Mouse (Mus musculus): ENCODE data around the gene Gpkow.
A peak's percentile ranks its signal among the peaks of the same experiment; 100 is the strongest.

Gene Gpkow

DNA sequence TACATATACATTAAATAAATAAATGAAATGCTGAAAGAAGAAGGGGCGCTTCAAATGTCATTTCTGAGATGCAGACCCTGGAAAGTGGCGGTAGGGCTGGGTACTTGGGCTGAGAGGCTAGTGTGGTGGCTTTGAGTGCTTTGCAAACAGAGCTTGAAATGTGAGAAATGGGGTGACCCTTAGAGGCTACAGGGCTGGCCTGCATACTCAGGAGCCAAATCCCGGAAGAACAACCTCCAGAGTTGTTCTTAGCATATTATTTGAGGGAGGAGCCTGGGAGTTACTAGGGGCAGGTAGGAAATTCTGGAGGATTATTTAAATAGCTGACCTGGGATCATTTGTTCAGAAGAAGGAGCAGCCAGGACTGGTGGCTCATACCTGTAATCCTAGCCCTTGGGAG is 6.4 kb upstream of the Gpkow start:
- no peak for DNase-seq

DNA sequence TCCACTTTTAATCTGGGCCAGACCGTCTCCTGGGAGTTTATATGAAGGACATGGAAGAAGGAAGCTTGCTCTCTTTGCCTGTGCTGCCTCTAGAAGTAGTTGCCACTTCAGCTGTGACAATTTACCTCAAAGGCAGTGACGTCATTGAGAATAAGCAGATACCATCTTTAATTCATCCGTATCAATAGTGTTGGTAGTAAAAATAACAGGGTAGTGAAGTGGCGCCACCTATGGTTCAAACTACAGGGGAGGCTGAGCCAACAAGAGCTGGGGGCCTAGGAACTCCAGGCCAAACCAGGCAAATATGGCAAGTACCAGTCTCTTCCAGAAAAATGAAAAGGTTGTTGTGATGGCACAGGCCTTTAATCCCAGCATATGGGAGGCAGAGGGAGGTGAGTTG is 4.1 kb upstream of the Gpkow start:
- peak; percentile 39 for DNase-seq

DNA sequence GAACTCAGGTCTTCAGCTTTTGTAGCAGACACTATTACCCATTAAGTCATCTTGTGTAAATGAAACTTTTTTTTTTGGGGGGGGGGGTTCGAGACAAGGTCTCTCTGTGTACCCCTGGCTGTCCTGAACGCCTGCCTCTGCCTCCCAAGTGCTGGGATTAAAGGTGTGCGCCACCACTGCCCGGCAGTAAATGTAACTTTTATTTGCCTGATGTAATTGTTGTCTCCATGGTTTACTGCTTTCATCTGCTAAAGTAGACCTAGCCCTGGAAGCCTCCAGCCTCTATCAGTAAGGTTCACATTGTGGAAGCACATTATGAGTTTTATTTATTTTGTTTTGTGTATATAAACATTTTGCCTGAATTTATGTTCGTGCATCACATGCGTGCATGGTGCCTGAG is 411 bp upstream of the Gpkow start:
- no peak for DNase-seq

DNA sequence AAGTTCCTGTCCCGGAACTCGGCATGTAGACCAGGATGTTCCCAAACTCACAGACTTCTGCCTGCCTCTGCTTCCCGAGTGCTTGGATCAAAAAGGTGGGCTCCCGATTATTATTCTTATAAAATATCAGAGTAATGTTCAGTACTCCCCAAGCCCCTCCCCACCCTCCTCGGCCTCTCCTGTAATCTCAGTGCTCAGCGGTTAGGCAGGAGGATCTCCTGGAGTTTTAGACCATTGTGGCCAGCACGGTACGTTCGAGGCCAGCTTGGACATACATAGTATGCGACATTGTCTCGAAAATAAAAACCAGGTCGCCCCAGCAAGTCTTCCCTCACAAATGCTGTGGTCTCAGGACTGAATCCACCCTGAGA is 16.8 kb downstream of the Gpkow start:
- DNase-seq, result peak; percentile 30

DNA sequence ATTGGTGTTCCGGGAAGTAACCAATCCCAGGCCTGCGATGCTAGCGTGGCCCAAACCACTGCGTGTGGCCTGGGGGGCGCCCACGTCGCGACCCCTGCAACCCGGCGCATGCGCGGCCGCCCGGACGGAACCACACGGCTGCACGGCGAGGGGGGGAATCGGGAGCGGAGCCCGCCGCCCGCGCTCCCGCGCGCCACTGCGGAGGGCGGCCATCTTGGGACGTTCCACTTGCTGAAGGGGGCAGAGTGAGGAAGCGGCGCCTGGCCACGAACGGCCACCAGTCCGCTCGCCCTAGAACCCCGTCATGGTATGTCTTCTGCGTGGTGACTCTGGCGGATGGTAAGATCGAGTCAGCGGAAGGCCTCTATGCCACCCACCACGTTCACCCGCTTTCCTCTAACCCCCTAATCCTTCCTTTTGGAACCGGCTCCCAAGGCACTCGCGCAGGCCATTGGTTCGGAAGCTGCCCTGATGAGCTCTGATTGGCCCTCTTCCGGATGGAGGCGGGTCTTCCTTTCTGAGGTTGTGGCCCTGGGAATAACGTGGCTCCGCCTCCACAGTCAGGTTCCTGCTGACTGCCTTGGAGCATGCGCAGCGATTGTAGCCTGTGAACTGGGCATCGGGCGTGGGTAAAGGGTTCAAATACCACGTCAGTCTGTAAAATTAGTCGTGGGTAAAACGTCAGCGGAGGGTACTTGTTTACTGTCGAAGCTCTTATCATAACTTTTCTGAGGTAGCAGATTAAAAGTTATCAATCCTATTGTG is 17.4 kb downstream of the Gpkow start, which contains the start of gene Wdr45:
Wdr45 (plus strand) TSS at position 199 of the 765 bp plus-strand sequence.
- DNase-seq, result peak; percentile 97

DNA sequence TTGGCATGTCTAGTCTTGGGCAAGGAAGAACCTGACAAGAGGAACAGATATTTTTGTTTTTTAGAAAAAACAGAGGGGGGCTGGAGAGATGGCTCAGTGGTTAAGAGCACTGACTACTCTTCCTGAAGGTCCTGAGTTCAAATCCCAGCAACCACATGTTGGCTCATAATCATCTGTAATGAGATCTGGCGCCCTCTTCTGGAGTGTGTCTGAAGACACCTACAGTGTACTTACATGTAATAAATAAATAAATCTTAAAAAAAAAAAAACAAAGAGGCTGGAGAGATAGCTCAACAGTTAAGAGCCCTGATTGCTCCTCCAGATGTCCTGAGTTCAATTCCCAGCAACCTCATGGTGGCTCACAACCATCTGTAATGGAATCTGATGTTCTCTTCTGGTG is 19.1 kb downstream of the Gpkow start:
- peak; percentile 41 for DNase-seq

DNA sequence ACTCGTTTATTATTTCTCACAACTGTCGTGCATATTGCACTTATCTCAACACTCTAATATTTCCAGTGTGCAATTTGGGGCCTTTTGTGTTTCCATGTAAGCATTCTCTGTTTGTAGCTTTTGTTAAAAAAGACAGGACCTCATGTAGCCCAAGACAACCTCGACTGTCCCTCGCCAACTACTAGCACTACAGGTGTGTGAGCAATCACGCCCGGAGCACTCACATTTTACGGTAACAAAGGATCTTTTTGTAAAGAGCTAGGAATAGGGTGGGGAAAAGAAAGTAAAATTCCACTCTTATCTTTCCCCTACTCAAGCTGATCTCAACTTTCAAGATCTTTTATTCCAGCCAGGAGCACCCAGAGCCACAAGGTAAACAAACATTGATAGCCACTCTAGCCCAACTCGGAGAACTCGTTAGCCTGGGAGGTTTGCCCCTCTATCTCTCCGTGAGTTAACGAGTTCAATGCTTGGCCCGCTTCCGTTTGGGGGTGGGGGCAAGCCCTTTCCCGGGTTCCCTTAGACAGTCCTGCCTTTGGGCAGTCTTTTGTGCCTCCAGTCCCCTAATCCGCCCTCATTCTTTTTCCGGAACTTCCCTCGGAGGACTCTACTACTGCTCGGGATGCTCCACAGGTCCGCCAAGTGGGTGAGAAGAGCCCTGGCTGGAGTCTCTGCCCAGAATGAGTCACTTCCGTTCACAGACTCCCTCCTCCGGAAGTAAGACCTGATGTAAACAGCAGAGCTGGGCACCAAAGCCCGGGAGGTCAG is 24.8 kb downstream of the Gpkow start, which contains the start of gene Gm45208:
Gm45208 (plus strand) TSS at position 732 of the 768 bp plus-strand sequence.
- DNase-seq, result peak; percentile 74

DNA sequence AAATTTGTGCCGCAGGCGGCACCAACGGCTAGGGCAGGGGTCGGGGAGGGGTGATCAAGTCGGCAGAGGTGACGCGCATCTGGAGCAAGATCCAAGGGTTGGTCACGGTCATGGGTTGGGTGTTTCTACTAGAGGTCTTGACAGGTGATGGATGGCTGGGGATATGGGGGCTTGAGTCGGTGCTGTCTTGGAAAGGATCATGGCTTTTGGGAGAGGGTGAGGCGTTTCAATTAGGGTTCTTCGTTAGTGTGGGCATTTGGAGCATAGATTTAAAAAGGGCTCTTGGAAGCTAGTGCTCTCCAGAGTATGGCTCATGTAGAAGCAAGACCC is 25.3 kb downstream of the Gpkow start:
- DNase-seq, result no peak

DNA sequence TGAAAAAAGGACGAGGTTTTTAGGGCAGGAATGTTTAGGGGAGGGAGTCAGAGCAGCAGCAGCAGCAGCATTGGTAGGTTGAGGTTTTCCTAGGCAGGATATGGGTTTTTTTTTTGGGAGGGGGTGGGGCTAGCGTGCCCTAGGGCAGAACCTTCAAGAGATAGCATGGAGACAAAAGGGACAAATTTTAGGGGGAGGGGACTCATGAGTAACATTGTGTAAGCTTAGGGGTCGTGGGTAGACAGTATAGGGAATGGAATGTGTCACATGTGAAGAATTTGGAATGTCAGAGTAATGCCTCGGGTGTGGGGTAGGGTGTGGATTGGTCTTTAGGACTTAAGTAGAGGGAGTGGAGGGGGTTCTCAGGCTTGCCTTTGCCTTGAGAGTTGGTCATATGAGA is 25.8 kb downstream of the Gpkow start:
- no peak for DNase-seq

DNA sequence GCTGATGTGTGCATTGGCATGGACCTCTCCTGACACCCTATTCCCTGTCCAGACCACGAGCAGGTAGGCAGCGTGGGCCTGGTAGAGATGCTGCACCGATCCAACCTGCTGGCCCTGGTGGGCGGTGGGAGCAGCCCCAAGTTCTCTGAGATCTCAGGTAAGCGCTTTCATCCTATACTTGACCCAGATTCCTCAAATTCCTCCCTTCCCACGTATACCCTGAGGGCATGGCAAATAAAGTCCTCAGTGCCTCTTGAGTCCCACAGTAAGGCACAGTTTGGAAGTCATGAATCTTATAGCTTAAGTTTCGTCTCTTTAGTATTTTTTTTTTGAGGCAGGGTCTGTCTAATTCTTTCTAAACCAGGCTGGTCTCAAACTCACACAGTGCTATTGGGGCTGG is 27.2 kb downstream of the Gpkow start:
- no peak for DNase-seq

DNA sequence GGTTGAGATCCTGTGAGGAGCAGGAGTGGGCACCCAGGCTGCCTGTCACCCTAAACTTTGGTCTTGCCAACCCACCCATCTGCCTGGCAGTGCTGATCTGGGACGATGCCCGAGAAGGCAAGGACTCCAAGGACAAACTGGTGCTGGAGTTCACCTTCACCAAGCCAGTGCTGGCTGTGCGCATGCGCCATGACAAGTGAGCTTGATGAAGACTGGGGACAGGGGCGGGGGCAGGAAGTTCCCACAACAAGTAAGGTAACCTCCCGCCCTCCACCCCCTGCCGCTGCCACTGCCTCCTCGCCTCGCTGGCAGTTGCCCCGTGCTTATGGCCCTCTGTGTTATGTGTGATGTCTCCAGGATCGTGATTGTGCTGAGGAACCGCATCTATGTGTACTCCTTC is 28.9 kb downstream of the Gpkow start:
- no peak for DNase-seq

DNA sequence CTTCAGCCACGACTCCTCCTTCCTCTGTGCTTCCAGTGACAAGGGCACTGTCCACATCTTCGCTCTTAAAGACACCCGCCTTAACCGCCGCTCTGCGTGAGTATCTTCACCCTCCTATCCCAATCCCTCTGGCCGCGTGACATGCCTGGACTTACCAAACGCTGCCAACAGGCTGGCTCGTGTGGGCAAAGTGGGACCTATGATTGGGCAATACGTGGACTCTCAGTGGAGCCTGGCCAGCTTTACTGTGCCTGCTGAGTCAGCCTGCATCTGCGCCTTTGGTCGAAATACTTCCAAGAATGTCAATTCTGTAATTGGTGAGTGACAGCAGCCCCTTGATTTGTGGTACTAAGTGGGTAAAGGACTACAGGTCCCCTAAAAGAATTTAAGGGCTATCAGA is 30.2 kb downstream of the Gpkow start:
- no peak for DNase-seq

DNA sequence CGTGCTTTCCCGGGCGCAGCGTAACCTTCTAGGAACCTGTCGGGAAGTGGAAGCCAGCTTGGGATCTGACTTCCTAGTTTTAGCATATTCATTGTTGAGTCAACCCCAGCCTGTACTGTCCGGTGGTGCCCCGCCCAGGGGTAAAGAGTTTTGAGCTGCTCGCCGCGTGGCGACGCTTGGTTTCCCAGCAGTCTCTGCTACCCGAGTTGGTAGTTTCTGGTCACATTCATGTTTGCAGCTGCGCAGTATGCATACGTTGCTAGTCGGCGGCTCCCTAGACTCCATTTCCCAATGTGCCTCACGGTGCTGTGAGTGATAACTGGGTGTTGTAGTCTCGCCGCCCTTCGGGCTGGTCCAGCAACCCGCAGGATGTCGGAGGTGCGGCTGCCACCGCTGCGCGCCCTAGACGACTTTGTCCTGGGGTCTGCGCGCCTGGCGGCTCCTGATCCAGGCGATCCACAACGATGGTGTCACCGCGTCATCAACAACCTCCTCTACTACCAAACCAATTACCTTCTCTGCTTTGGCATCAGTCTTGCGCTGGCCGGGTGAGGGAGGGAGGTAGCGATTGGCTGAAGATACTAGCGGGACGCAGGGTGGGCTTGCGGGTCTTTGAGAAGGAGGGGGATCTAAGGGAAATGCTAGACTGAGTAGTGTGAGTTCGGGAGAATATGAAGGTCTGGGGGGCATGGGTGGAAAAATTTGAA is 31.4 kb downstream of the Gpkow start, which contains the start of gene Praf2:
Praf2 (plus strand) TSS at position 225 of the 707 bp plus-strand sequence.
- peak; percentile 78 for DNase-seq

DNA sequence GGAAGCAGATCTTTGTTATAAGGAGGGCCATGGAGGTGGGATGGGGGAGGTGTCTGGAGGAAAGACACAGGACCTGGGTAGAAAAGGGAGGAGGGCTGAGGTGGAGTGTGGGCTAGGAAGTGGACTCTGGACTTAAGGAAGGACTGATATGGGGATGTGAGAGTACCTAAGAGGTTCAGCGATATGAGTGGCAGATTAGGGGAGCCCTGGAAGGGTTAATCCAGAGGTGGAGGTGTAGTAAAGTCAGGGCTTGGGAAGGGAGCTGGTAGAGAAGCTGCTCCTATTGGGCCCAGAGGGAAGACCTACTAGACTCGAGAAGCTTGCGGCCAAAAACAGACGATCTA is 32.0 kb downstream of the Gpkow start:
- no peak for DNase-seq

DNA sequence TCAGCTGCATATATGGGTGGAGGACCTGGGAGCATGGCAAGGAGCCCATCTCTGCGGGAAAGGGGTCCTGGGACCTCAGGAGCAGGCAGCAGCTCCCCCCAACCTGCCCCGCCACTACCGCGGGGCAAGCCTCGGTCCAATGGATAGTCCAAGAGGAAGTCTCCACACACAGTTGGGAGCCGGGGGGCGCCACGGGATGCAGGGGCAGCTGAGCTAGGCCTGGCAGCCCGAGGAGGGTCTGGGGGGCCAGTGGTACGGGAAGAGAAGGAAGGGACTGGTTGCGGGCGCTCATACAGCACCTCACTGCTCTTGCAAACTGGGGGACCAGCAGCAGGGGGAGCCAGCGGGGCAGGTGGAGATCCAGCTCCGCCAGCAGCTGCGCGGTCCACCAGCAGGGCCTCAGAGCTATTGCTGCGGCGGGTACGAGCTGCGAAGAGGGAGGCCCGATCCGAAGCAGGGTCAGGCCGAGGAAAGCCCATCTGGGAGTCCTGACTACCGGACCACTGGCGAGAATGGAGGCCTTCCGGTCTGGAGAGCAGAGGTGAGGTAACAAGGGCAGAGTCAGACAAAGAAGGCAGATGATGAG is 36.7 kb downstream of the Gpkow start:
- DNase-seq, result no peak

DNA sequence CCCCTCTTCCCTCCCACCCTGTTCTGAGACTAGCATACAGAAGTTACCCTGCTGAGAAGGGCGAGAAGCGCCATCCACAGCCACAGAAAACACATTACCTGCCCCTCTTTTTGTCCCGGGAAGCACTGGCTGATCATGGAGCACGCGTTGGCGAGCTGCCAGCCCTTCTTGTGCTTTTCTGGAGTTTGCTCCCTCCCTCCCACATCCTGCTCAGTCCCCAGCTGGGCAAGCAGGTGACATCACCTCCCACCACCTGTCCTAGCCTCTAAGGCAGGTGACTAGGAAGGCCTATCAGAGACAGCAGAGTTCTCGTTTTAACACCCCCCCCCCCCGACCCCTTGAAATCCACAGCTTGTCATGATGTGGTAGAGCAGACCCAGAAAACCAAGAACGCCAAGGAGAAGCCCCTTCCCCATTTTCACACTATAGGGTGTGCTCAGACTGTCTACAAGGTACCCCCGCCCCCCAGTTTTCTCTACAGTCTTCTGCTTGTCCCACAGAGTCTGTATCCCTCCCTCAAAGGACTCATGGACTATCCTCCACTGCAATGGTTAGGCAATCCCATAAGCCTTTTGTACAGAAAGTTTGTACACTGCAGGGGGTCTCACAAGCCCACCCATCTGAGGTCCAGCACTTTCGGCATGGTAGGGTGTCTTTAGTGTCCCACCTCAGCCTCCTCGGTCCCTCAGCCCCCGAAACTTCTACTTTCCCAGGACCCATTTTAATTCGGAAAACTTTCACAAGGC is 42.6 kb downstream of the Gpkow start:
- DNase-seq, result peak; percentile 91

DNA sequence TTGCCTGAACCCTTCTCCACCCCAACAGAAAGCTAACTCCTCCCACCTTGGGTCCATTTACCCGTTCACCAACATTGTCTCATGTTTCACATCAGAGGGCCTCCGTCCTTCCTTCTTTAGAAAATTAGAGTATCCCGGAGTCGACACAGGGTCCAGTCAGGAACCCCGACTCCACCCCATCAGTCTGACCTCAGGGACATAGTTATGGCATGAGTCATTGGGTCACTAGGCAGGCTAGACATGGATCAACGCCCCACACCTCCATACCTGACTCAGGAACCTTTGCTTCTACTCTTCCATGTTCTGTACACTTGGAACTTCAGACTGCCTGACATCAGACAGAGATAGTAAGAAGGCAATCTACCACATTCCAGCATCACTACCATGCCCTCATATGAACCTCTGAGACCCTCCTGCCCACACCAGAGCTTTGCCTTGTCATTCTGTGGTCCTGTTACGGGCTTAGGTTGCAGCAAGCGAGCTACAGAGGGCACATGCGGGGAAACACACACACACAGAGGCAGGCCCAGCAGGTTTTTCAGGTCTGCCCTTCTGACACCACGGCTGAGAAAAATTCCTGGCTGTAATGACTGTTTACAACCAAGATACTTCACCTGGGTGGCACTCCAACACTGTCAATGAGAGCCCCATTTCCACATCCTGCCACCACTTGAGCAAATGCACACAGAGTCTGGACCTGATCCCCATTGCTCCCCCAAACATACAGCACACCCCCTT is 43.3 kb downstream of the Gpkow start:
- no peak for DNase-seq

DNA sequence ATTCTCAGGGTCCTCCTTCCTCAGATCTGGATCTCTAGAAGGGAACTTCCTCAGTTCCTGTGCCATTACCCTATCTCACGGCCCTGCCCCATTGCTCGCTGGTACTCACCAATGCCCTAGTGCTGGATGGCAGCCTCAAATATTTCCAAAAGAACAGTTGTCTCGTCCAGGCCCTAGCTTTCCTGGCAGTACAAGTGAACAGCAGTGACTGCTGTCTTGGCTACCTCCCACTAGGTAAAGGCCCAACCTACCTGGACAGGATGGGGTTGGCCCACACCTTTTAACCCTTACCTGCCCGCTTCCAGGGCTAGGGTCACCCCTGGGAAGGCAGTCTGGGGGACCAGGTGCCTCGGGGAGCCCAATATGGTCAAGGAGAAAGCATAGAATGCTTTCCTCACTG is 44.2 kb downstream of the Gpkow start:
- peak; percentile 74 for DNase-seq

DNA sequence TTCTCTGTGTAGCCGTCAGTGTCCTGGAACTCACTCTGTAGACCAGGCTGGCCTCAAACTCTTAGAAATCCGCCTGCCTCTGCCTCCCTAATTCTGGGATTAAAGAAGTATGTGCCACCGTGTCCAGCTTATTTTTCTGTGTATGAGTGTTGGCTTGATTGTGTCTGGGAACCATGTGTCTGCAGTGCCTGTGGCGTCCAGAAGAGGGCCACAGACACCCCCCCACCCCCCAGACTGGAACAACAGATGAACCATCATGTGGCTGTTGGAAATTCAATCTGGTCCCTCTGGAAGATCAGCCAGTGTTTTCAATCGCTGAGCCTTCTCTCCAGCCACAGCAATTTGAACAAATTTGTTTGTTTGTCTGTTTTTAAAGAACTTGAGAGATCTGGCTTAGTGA is 46.5 kb downstream of the Gpkow start:
- no peak for DNase-seq

DNA sequence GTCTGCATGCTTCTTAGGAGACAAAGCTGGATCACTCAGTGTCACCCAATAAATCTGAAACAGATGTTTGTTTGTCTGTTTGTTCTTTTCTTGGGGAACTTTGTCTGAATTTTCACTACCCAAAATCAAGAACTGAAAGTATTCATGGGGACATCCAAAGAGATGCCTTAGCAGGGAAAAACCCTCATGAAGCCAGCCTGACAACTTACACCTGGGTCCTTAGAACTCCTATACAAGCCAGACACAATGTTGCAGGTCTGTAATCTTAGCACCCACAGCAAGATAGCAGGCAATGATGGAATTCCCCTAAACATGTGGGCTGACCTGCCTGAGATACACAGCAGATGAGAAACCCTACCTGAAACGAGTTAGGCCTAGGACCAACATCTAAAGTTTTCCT is 48.0 kb downstream of the Gpkow start:
- DNase-seq, result no peak

DNA sequence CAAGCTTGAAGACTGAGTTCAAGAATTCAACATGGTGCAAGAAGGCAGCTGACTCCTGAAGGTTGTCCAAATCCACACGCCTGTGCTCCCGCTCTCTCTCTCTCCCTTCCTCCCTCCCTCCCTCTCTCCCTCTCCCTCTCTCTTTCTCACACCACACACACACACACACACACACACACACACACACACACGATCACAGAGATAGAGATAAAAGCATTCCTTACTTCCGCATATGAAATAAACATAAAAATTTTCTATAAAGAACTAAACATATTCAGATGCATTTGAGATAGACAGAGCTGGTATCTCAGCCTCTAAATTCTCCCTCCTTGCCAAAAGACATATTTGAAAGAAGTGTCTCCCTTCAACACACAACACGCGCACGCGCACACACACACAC is 48.5 kb downstream of the Gpkow start:
- DNase-seq, result no peak

Measured in cerebellum, adult 9-10 months (tissue).